Mouse (Mus musculus) midbrain, embryonic 12.5 days (tissue): ENCODE results near the gene Sept4. TPM values are rescaled to one million over a fixed set of nuclear protein-coding genes. Genes with fewer than 3 reads are reported as not detected.

Source experiments
- ATAC-seq: fragments of 200-750 bp; cut with Nextera tagmentation; 2 replicates; pipeline ENCODE4 v1.8.0; 2017; ENCODE audit warnings: low read depth, moderate TSS enrichment, moderate library complexity; ENCODE audit not compliant: low FRiP score
- H3K27ac ChIP-seq: fragments of 300-500 bp; sonication (generic); replicated peaks from 2 replicates; pipeline ENCODE4 v1.5.1; 2016; ENCODE audit warnings: mild to moderate bottlenecking
- H3K27me3 ChIP-seq: fragments of 300-500 bp; sonication (generic); 2 replicates; pipeline ENCODE4 v1.6.1; 2016; ENCODE audit warnings: mild to moderate bottlenecking
- H3K36me3 ChIP-seq: fragments of 300-500 bp; sonication (generic); 2 replicates; pipeline ENCODE4 v1.6.1; 2016
- H3K4me1 ChIP-seq: fragments of 300-500 bp; sonication (generic); 2 replicates; pipeline ENCODE4 v1.6.1; 2016
- H3K4me2 ChIP-seq: fragments of 300-500 bp; sonication (generic); replicated peaks from 2 replicates; pipeline ENCODE4 v1.6.1; 2016; ENCODE audit warnings: mild to moderate bottlenecking, moderate library complexity
- H3K4me3 ChIP-seq: fragments of 300-500 bp; sonication (generic); 2 replicates; pipeline ENCODE4 v1.5.1; 2016; ENCODE audit warnings: mild to moderate bottlenecking
- H3K9ac ChIP-seq: fragments of 300-500 bp; sonication (generic); replicated peaks from 2 replicates; pipeline ENCODE4 v1.6.1; 2016; ENCODE audit warnings: mild to moderate bottlenecking, moderate library complexity
- H3K9me3 ChIP-seq: fragments of 300-500 bp; sonication (generic); 2 replicates; pipeline ENCODE4 v1.6.1; 2016; ENCODE audit warnings: mild to moderate bottlenecking
- WGBS: fragments of 180-500 bp; shearing (Covaris S2); methylation state at CpG from one replicate; pipeline ENCODE4 v1.1.7; 2016; 5-methylcytosine and 5-hydroxymethylcytosine counted together
- polyA plus RNA-seq: library from polyadenylated mRNA; unstranded; fragments of >200 nt; fragmentation: Nextera tagmentation; extraction: Ambion mirVana; gene quantifications from 2 replicates; pipeline ENCODE4 v1.2.1, GENCODE M21; 2016

The Sept4 gene
- polyA plus RNA-seq, 1 experiment from 2014 or later, result 12.5 TPM

DNA sequence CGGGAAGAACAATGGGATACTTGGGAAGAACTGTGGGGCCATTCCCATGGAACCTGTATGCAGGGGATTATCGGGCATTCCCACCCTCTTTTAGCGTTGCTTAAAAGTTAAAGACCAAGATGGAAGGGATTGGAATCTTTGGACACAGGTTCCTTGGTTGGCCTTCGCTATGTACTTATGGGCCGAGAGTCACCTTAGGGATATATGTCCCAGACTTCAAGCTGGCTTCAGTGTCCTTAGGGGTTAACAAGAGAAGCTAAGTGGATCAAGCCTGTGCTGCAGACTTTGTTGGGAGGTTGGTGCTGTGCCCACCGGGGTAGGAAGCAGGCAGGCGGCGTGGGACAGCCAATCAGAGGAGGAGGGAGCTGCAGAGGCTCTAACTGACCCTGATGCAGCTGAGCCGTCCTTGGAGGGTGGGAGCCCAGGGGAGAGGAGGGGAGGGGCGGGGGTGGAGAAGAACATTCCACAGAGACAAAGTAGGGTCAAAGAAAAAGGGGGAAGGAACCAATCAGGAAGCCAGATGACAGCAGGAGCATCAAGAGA, 11.9 kb downstream of the Sept4 start:
- WGBS, result 38% methylated on average over 10 of the region's 10 CpGs
- Histone ChIP-seq H3K4me2 (no peak overlapping the region), H3K4me1 (peaks cover 20% of the 10 kb centered on the region), H3K9me3 (no peaks in the 10 kb centered on the region), H3K27me3 (peaks cover 29% of the 10 kb centered on the region; the same call in 1 of the 2 replicates), H3K9ac (no peak overlapping the region), H3K36me3 (no peaks in the 10 kb centered on the region), H3K27ac (no peak overlapping the region), H3K4me3 (no peak overlapping the region)
- ATAC-seq, result no peak

DNA sequence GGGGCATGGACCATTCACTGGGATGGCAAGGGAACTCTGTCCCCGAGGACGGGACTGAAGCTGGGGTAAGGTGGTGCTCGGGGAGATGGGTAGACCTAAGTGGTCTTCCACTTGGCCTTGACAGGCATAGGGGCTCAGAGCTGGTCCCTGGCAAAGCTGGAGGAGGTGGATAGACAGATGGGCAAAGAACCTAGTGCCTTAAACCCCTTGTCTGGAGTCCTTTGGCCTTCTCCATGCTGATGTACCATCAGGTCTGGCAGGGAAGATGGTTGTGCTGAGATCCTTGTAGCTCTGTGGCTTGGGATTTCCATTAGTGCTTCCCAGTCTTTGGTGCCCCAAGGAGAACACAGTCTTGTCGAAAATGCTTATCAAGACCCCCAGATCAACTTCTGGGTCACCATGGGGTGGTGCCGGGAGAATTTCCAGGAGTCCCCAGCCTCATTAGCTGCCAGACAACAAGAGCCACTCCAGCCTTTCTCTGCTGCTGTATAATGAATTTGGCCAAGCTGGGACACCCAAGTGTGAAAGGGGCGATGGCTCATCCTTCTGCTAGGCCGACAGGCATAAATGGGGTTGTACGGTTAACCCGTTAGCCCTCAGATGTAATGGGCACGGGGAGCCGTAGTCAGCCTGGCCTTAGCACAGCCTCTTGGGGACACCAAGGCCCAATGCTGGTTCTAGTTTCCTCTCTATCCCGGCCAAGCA, 12.6 kb downstream of the Sept4 start:
- H3K4me2 ChIP-seq, result no peak overlapping the region
- no peak for ATAC-seq

DNA sequence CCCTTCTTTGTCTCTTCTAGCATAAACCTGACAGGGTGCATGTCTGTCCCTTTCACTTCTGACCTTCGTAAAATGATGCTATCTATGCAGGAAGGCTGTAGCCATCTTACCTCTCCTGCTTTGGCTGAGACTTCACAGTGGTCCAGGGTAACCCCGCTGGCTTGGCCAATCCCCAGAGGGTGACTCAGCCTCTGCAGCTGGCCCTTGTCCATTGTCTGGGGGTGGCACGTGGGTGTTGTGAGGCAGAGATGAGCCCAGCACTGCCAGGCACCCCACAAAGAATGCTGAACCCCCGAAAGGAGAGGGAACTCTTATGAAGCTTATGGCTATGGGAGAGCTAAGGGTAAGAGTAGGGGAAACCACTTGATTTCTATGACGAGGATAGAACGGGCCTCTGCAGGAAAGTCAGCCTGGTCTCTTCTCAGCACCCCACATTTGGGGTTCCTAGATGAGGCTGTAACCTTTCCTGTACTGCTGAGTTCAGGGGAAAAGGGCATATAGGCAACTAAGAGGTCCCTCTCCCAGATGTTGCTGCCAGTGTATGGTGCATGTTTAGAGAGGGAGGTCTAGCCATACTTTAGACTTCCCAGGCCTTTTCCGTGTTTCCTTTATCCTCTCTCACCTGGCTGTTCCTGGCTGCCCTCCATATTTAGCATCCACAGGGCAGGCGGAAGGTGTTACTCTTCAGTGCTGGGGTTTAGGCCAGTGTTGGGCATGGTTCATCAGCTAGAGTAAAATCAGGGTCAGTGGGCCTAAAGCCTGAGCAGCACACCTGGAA, 13.4 kb downstream of the Sept4 start:
- H3K27me3 ChIP-seq, result peaks cover 21% of the 10 kb centered on the region; the same call in 1 of the 2 replicates
- no peak overlapping the region for H3K9ac ChIP-seq
- ATAC-seq, result no peak
- no peak overlapping the region for H3K4me3 ChIP-seq
- no peaks in the 10 kb centered on the region for H3K9me3 ChIP-seq
- WGBS, result 84% methylated on average over 8 of the region's 8 CpGs
- H3K4me1 ChIP-seq, result peaks cover 18% of the 10 kb centered on the region
- H3K4me2 ChIP-seq, result no peak overlapping the region
- no peaks in the 10 kb centered on the region for H3K36me3 ChIP-seq
- no peak overlapping the region for H3K27ac ChIP-seq

More for the DNA sequence above, 12.6 kb downstream of the Sept4 start:
- no peaks in the 10 kb centered on the region for H3K9me3 ChIP-seq
- no peak overlapping the region for H3K27ac ChIP-seq
- H3K4me3 ChIP-seq, result no peak overlapping the region
- no peak overlapping the region for H3K9ac ChIP-seq
- peaks cover 20% of the 10 kb centered on the region for H3K4me1 ChIP-seq
- no peaks in the 10 kb centered on the region for H3K36me3 ChIP-seq
- H3K27me3 ChIP-seq, result peaks cover 27% of the 10 kb centered on the region; the same call in 1 of the 2 replicates
- 91% methylated on average over 12 of the region's 12 CpGs for WGBS

DNA sequence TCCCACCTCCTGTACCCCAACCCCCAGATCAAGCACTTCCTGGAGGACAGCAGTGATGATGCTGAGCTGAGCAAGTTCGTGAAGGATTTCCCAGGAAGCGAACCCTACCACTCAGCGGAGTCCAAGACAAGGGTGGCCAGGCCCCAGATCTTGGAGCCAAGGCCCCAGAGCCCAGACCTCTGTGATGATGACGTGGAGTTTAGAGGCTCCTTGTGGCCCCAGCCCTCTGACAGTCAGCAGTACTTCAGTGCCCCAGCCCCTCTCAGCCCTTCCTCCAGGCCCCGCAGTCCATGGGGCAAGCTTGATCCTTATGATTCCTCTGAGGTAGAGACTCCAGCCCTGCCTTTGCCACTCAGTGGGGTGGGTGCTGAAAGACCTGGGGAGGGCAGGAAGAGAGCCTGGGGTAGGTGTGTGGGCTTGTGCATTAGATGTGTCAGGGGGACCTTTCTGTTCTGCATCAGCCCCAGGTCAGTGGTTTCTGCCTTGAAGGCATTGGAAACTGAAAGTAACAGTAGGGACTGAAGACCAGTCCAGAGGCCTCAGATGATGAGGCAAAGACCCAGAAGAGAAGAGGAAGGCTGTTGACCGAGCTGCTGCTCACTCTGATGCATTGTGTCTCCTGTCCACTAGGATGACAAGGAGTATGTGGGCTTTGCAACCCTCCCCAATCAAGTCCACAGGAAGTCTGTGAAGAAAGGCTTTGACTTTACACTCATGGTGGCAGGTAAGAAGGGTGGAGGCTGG, 14.8 kb downstream of the Sept4 start:
- Histone ChIP-seq H3K4me1 (peaks cover 8% of the 10 kb centered on the region), H3K4me2 (no peak overlapping the region), H3K4me3 (no peak overlapping the region), H3K27me3 (peaks cover 16% of the 10 kb centered on the region; the same call in 1 of the 2 replicates), H3K9ac (no peak overlapping the region), H3K9me3 (no peaks in the 10 kb centered on the region), H3K27ac (no peak overlapping the region), H3K36me3 (no peaks in the 10 kb centered on the region)
- WGBS, result 88% methylated on average over 6 of the region's 6 CpGs
- no peak for ATAC-seq

DNA sequence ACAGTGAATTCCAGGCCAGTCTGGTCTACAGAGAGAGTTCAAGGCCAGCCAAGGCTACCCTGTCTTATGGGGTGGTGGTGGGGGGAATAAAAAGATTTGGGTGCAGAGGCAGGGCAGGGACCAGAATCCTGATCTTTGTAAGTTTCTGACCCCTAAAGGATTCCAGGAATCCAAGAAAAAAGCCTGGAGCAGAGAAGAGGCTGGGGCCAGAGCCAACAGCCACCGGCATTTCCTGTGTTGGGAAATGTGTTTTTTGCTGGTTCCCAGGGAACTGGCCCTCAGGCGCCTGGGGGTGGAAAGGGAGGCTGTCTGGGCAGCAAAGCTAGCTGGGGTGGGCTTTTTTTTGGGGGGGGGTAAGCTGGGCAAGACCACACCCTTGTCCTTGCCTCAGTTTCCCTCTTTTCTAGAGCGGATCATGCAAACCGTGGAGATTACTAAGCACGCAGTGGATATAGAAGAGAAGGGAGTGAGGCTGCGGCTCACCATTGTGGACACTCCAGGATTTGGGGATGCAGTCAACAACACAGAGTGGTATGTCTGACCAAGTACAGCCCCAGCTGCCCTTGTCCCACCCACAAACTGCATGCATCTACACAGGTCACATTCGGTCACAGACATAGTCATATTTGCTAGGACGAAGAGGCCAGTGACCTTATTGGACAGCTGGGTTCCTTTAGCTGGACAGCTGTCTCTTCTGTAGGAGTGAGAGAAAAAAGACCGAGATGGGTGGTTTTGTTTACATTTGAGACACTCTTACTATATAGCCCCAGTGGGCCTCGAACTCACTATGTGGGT, 16.2 kb downstream of the Sept4 start:
- Histone ChIP-seq H3K4me3 (no peak overlapping the region), H3K9ac (no peak overlapping the region), H3K36me3 (no peaks in the 10 kb centered on the region), H3K4me1 (peaks cover 7% of the 10 kb centered on the region), H3K9me3 (no peaks in the 10 kb centered on the region), H3K4me2 (no peak overlapping the region), H3K27me3 (0 out of 2 replicates have a peak, but pooled peaks cover 11% of the 10 kb centered on the region), H3K27ac (no peak overlapping the region)
- no peak for ATAC-seq
- 87% methylated on average over 10 of the region's 10 CpGs for WGBS

DNA sequence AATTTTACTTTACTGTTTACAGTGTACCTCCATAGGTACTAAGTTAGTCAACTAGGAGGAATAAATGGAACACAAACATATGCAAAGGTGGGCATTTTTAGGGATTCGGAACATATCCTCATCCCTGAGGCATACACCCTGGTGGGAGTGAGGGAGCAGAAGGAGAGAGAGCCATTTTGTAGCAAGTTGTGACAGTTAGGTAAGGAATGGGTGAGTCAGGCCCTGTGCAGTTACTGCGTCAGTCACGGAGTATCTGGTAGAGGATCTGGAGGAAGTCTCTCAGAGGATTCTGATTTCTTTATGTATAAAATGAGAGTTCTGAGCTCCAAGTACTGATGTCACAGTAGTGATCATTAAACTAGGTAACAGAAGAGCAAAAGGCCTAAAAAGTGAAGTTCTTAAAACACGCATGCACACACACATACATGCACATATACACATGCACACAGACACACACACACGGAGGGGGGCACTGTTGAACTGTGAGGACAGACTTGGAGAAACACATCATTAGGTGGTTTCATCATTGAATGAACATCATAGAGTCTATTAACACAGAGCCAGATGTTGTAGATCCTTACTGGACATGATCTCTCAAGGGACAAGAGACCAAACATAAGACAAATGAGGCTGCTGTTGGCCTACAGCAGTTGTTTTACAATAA, 18.6 kb downstream of the Sept4 start:
- H3K4me2 ChIP-seq, result no peak overlapping the region
- no peak for ATAC-seq
- WGBS, result 95% methylated on average over 5 of the region's 5 CpGs
- H3K27me3 ChIP-seq, result no peaks in the 10 kb centered on the region
- no peaks in the 10 kb centered on the region for H3K9me3 ChIP-seq
- no peak overlapping the region for H3K27ac ChIP-seq
- H3K4me3 ChIP-seq, result no peak overlapping the region
- peaks cover 16% of the 10 kb centered on the region for H3K4me1 ChIP-seq
- no peaks in the 10 kb centered on the region for H3K36me3 ChIP-seq
- no peak overlapping the region for H3K9ac ChIP-seq

DNA sequence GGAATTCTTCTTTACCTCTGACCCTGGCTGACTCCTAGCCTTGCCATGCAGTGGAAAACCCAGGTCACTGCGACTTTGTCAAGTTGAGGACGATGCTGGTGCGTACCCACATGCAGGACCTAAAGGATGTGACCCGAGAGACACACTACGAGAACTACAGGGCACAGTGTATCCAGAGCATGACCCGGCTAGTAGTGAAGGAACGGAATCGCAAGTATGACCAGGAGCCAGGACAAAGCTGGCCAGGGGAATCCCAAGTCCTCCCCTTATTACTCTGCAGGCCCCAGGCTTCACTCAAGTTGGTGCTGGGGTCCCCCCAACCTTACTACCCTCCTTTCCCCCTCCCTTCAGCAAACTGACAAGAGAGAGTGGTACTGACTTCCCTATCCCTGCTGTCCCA, 20.9 kb downstream of the Sept4 start:
- Histone ChIP-seq H3K4me1 (peaks cover 39% of the 10 kb centered on the region), H3K9ac (no peak overlapping the region), H3K27me3 (no peaks in the 10 kb centered on the region), H3K36me3 (0 out of 2 replicates have a peak, but pooled peaks cover 5% of the 10 kb centered on the region), H3K27ac (no peak overlapping the region), H3K9me3 (no peaks in the 10 kb centered on the region), H3K4me2 (0 out of 2 replicates have a peak overlapping the region, but pooled peaks have one; percentile 88), H3K4me3 (no peak overlapping the region)
- no peak for ATAC-seq
- WGBS, result 95% methylated on average over 8 of the region's 8 CpGs

DNA sequence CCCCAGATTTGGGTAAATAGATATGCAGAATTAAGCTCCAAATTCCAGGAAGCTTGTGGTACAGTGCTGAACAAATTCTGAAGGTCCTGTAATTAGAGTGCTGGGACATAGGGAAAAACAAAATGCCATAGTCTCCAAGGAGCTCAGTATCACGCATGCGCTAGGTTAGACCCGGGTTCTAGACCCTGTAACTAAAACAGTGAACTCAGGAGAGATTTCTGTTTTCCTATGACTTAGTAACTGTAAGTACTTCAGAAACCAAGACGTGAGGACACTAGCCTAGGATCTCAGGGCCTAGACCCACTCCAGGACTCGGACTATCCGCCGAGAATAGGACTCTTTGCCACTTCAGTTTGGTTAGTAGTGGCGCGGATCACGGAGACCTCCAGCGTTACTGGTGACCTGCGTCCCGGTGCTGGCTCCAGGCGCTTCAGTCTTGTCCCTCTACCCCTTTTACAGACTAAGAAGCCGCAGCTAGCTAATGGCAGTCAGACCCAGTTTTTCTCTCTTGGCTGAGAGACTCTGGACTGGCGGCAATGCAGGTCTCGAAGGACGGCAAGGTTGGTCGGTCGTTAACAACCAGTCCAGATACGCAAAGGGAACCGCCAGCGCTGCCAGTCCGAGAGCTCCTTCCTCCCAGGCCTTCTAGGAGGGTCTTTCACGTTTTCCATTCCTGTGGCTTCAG, 22.3 kb downstream of the Sept4 start:
- Histone ChIP-seq H3K4me2 (peak overlapping the region; percentile 88), H3K4me3 (peak overlapping the region; percentile 85), H3K27me3 (no peaks in the 10 kb centered on the region), H3K27ac (peak overlapping the region; percentile 85), H3K9ac (peak overlapping the region; percentile 95), H3K36me3 (0 out of 2 replicates have a peak, but pooled peaks cover 5% of the 10 kb centered on the region), H3K9me3 (no peaks in the 10 kb centered on the region), H3K4me1 (peaks cover 49% of the 10 kb centered on the region)
- 3% methylated on average over 25 of the region's 25 CpGs for WGBS
- no peak for ATAC-seq

DNA sequence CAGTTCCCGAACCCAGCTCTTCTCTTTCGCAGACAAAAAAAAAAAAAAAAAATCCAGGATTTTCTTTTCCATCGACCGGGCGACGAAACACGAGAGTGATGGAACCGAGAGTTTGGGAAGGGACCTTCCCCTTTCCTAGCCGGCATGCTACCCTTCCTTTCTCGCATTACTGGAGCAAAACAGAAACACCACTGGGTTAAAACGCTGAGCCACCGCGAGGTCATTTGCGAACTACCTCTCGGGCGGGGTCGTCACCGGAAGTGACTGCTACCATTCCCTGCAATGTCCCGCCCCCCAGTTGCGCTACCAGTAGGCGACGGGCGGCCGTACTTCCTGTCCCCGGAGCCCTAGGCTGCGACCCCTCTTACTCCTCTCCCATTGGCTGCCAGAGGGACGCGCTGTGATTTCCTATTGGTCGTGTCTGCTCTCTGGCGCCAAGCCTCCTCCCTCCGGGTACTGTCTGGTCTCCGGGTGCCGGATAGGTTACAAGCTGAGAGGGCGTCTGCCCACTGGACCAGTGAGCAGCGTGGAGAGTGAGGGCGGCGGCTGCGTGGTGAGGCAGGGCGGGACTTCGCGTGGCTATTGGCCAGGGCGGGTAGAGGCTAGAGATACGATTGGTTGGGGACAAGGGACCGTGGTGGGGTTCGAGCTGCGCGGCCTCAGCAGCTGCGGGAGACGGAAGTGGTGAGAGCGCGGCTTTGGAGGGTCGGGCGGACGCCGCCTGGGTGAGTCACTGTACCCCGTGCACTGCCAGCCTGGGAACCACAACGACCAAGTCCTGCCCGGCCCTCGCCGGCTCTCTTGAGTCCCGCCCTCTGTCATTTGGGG, 23.0 kb downstream of the Sept4 start, which contains the start of gene Mtmr4:
Gene Mtmr4, plus strand, starts transcription at position 637 of the 828 bp plus-strand sequence.
- Histone ChIP-seq H3K9me3 (no peaks in the 10 kb centered on the region), H3K27ac (peak within 1 kb of the TSS; percentile 88), H3K4me3 (peak within 1 kb of the TSS; percentile 85), H3K4me1 (peaks cover 56% of the 10 kb centered on the region), H3K9ac (peak within 1 kb of the TSS; percentile 95), H3K27me3 (no peaks in the 10 kb centered on the region), H3K36me3 (0 out of 2 replicates have a peak, but pooled peaks cover 5% of the 10 kb centered on the region), H3K4me2 (peak within 1 kb of the TSS; percentile 88)
- ATAC-seq, result peak; percentile 98
- WGBS, result under 1% methylated on average over 61 of the region's 61 CpGs

DNA sequence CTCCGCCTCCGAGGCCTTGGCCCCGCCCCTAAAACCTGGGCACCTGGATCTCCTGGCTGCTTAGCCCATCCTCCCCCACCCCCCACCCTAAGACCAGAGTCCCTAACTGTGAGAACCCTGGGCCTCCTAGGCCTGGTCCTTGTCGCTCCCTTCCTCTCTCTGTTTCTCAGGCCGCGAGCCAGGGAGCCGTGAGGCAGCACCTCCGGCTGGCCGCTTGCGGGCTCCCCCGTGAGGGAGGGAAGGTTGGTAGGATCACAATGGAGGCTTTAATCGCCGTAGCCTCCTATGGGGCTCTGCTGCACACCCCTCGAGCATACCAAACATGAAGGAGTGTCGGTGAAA, 23.6 kb downstream of the Sept4 start:
- H3K9ac ChIP-seq, result peak overlapping the region; percentile 82
- H3K9me3 ChIP-seq, result no peaks in the 10 kb centered on the region
- H3K36me3 ChIP-seq, result peaks cover 8% of the 10 kb centered on the region
- H3K4me1 ChIP-seq, result peaks cover 62% of the 10 kb centered on the region
- H3K4me2 ChIP-seq, result peak overlapping the region; percentile 67
- H3K4me3 ChIP-seq, result peak overlapping the region; percentile 85
- 1% methylated on average over 15 of the region's 15 CpGs for WGBS
- peak overlapping the region; percentile 88 for H3K27ac ChIP-seq
- ATAC-seq, result no peak
- H3K27me3 ChIP-seq, result no peaks in the 10 kb centered on the region
